ENCODE assay signal across 17 mouse cellular contexts in the genomic region with DNA sequence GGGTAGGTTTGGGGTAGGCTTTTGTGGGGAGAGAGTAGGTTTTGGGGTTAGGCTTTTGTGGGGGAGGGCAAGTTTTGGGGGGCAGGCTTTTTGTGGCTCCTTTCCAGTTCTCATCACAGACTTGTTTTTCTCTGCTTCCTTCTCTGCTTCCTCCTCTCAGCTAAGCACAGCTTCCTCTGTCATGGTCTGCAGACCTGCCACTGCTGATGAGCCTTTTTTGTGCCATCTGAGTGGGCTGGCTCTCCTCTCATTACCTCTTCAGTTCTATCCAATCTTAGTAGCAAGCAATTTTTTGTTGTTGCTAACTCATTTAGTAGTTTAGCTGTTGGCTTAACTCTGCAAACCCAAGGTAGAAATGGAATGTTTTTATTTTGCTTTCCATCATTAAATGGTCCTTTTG. TPM values are rescaled to one million over a fixed set of nuclear protein-coding genes. Genes with fewer than 3 reads are reported as not detected.
A peak's percentile ranks its signal among the peaks of the same experiment; 100 is the strongest.
DNase-seq lines count a peak whose midpoint lies in the region; ATAC-seq and TF ChIP-seq lines count a peak whose summit lies in the region.
"Had no signal": no experiment of that assay in that cellular context is flagged by ENCODE, and none has a peak within 500 bp of the region (broad histone marks: within the 10 kb centered on the region; RNA-seq: fewer than 3 reads in every experiment).

No protein-coding gene starts in this region.

- H3K27ac ChIP-seq in liver, embryonic 13.5 days: peak overlapping the region; percentile 67
- H3K27ac ChIP-seq in liver, embryonic 11.5 days (ENCODE audit: low read depth, low read length): no peak overlapping the region
- peak overlapping the region; percentile 26; the same call in 1 of the 2 replicates for H3K27ac ChIP-seq in ES-E14 (ENCODE audit: insufficient read depth, low read depth, low read length, poor library complexity, severe bottlenecking)
- peak overlapping the region; percentile 56; the same call in 1 of the 2 replicates for H3K27ac ChIP-seq in liver, embryonic 16.5 days (ENCODE audit: low read length)
- no peak overlapping the region for H3K27ac ChIP-seq in midbrain, embryonic 11.5 days (ENCODE audit: low read depth, low read length)
- no peak overlapping the region for H3K27ac ChIP-seq in forebrain, embryonic 14.5 days (ENCODE audit: low read depth, low read length)
- H3K27ac ChIP-seq: forebrain, embryonic 15.5 days; macrophage; stomach, postnatal 0 days had no signal

- 0 out of 2 replicates have a peak overlapping the region, but pooled peaks have one; percentile 3 for H3K4me3 ChIP-seq in liver, embryonic 13.5 days (replicated peaks)
- H3K4me3 ChIP-seq in liver, embryonic 11.5 days (ENCODE audit: low read depth, low read length): no peak overlapping the region
- peak overlapping the region in 1 of 2 experiments; percentile 3; a peak in 1 of 4 replicates for H3K4me3 ChIP-seq in ES-E14 (ENCODE audit: insufficient read depth in 1 of 2, low read depth in 1 of 2, low read length in 2 of 2, poor library complexity in 1 of 2, severe bottlenecking in 1 of 2)
- no peak overlapping the region for H3K4me3 ChIP-seq in liver, embryonic 16.5 days (ENCODE audit: low read depth, low read length)
- H3K4me3 ChIP-seq in midbrain, embryonic 11.5 days (ENCODE audit: low read depth, low read length): no peak overlapping the region
- no peak overlapping the region for H3K4me3 ChIP-seq in forebrain, embryonic 14.5 days (ENCODE audit: low read depth, low read length)
- H3K4me3 ChIP-seq: forebrain, embryonic 15.5 days had no signal

- H3K9me3 ChIP-seq in liver, embryonic 13.5 days (replicated peaks): no peaks in the 10 kb centered on the region
- no peaks in the 10 kb centered on the region for H3K9me3 ChIP-seq in liver, embryonic 11.5 days (ENCODE audit: control insufficient read depth, low read length)
- no peaks in the 10 kb centered on the region for H3K9me3 ChIP-seq in ES-E14 (ENCODE audit: control insufficient read depth, insufficient read depth, low read depth, low read length)
- H3K9me3 ChIP-seq in liver, embryonic 16.5 days (replicated peaks; ENCODE audit: control insufficient read depth, low read length): no peaks in the 10 kb centered on the region
- no peaks in the 10 kb centered on the region for H3K9me3 ChIP-seq in midbrain, embryonic 11.5 days (ENCODE audit: control insufficient read depth, low read length)
- no peaks in the 10 kb centered on the region for H3K9me3 ChIP-seq in forebrain, embryonic 14.5 days (replicated peaks; ENCODE audit: control insufficient read depth, low read length)
- H3K9me3 ChIP-seq: forebrain, embryonic 15.5 days had no signal

- H3K36me3 ChIP-seq in liver, embryonic 13.5 days: no peaks in the 10 kb centered on the region
- no peaks in the 10 kb centered on the region for H3K36me3 ChIP-seq in liver, embryonic 11.5 days (ENCODE audit: control insufficient read depth, insufficient read depth, low read length)
- H3K36me3 ChIP-seq in ES-E14 (ENCODE audit: control insufficient read depth, insufficient read depth, low read length, poor library complexity, severe bottlenecking): no peaks in the 10 kb centered on the region
- no peaks in the 10 kb centered on the region for H3K36me3 ChIP-seq in liver, embryonic 16.5 days (ENCODE audit: control insufficient read depth, insufficient read depth)
- no peaks in the 10 kb centered on the region for H3K36me3 ChIP-seq in midbrain, embryonic 11.5 days (ENCODE audit: control insufficient read depth, insufficient read depth, low read length)
- H3K36me3 ChIP-seq in forebrain, embryonic 14.5 days (ENCODE audit: control insufficient read depth, insufficient read depth, low read length): no peaks in the 10 kb centered on the region
- H3K36me3 ChIP-seq: forebrain, embryonic 15.5 days had no signal

- peaks cover 52% of the 10 kb centered on the region for H3K4me1 ChIP-seq in liver, embryonic 13.5 days (replicated peaks)
- H3K4me1 ChIP-seq in liver, embryonic 11.5 days (replicated peaks; ENCODE audit: control insufficient read depth, insufficient read depth, low read length): peaks cover 22% of the 10 kb centered on the region
- peaks cover 6 to 7% of the 10 kb centered on the region in 2 experiments for H3K4me1 ChIP-seq in ES-E14 (ENCODE audit: control insufficient read depth in 2 of 2, insufficient read depth in 2 of 2, low read length in 2 of 2, poor library complexity in 1 of 2)
- peaks cover 36% of the 10 kb centered on the region for H3K4me1 ChIP-seq in liver, embryonic 16.5 days (ENCODE audit: control insufficient read depth, low read depth, low read length)
- H3K4me1 ChIP-seq in midbrain, embryonic 11.5 days (ENCODE audit: control insufficient read depth, insufficient read depth, low read length): peaks cover 15% of the 10 kb centered on the region
- H3K4me1 ChIP-seq in forebrain, embryonic 14.5 days (ENCODE audit: control insufficient read depth, insufficient read depth, low read length): peaks cover 14% of the 10 kb centered on the region

- peak overlapping the region; percentile 77 for H3K4me2 ChIP-seq in liver, embryonic 13.5 days
- H3K4me2 ChIP-seq in liver, embryonic 11.5 days: no peak overlapping the region; the same call in 1 of the 2 replicates
- H3K4me2 ChIP-seq in liver, embryonic 16.5 days (ENCODE audit: low read depth, low read length): peak overlapping the region; percentile 33
- no peak overlapping the region for H3K4me2 ChIP-seq in midbrain, embryonic 11.5 days
- no peak overlapping the region for H3K4me2 ChIP-seq in forebrain, embryonic 14.5 days (ENCODE audit: low read length)
- H3K4me2 ChIP-seq: forebrain, embryonic 15.5 days had no signal

- no peaks in the 10 kb centered on the region for H3K27me3 ChIP-seq in liver, embryonic 13.5 days
- H3K27me3 ChIP-seq in liver, embryonic 11.5 days (replicated peaks; ENCODE audit: control insufficient read depth, insufficient read depth, low read length): no peaks in the 10 kb centered on the region
- H3K27me3 ChIP-seq in liver, embryonic 16.5 days (ENCODE audit: control insufficient read depth, insufficient read depth, low read depth, low read length): no peaks in the 10 kb centered on the region
- no peaks in the 10 kb centered on the region for H3K27me3 ChIP-seq in midbrain, embryonic 11.5 days (ENCODE audit: control insufficient read depth, insufficient read depth, low read length)
- no peaks in the 10 kb centered on the region for H3K27me3 ChIP-seq in forebrain, embryonic 14.5 days (replicated peaks; ENCODE audit: control insufficient read depth, insufficient read depth, low read length)
- H3K27me3 ChIP-seq: CH12.LX; forebrain, embryonic 15.5 days; Patski had no signal

- in situ Hi-C loops in ES-E14 (cut with MboI; ENCODE audit: low sequenced_read_pairs in 2 of 2, unreplicated experiment in 2 of 2): no loop called here

- no peak for ATAC-seq in liver, embryonic 13.5 days (ENCODE audit: low read depth)
- ATAC-seq in liver, embryonic 11.5 days (replicated peaks; ENCODE audit: low FRiP score): no peak
- ATAC-seq in liver, embryonic 16.5 days (ENCODE audit: low read depth): no peak
- no peak for ATAC-seq in midbrain, embryonic 11.5 days (ENCODE audit: low FRiP score)
- ATAC-seq in forebrain, embryonic 14.5 days: no peak
- ATAC-seq: forebrain, embryonic 15.5 days; midbrain, embryonic 16.5 days; Patski had no signal

- no peak for DNase-seq in liver, embryonic 13.5 days
- no peak for DNase-seq in liver, embryonic 11.5 days (ENCODE audit: low spot score)
- no peak for DNase-seq in ES-E14 (ENCODE audit: low read depth, low spot score)
- peak; percentile 21 to 23 for DNase-seq in thymus, postnatal 10 days (ENCODE audit: low spot score in 2 of 2)
- no peak for DNase-seq in midbrain, embryonic 11.5 days (ENCODE audit: low spot score, missing footprints)
- DNase-seq in forebrain, embryonic 14.5 days (ENCODE audit: low spot score): no peak
- DNase-seq in cerebellum, adult 9-11 months: no peak
- DNase-seq: cerebellum, adult 18-20 months; lung, adult 2 months; right cerebral cortex, postnatal 4 days had no signal

- H3K9ac ChIP-seq in liver, embryonic 13.5 days: peak overlapping the region; percentile 45
- H3K9ac ChIP-seq in liver, embryonic 11.5 days (ENCODE audit: low read depth, low read length): no peak overlapping the region
- no peak overlapping the region for H3K9ac ChIP-seq in ES-E14 (ENCODE audit: insufficient read depth, low read depth, low read length, poor library complexity, severe bottlenecking)
- H3K9ac ChIP-seq in liver, embryonic 16.5 days (ENCODE audit: low read depth, low read length): peak overlapping the region; percentile 26
- no peak overlapping the region for H3K9ac ChIP-seq in midbrain, embryonic 11.5 days (ENCODE audit: low read length)
- H3K9ac ChIP-seq in forebrain, embryonic 14.5 days (ENCODE audit: low read length): no peak overlapping the region
- H3K9ac ChIP-seq: forebrain, embryonic 15.5 days had no signal

TF ChIP-seq in ES-E14, 5 proteins besides CTCF, POLR2A, EP300 and RAD21:
- TF ChIP-seq HCFC1 (IDR thresholded peaks at IDR 0.05; ENCODE audit: borderline replicate concordance, insufficient read depth, low read length): no peak
- TF ChIP-seq ZC3H11A (IDR thresholded peaks at IDR 0.05; ENCODE audit: borderline replicate concordance, low read depth, low read length): no peak
- TF ChIP-seq CHD2 (IDR thresholded peaks at IDR 0.05; ENCODE audit: low read depth, low read length): no peak
- no peak for TF ChIP-seq ZNF384 (IDR thresholded peaks at IDR 0.05; ENCODE audit: low read depth, low read length)
- no peak for TF ChIP-seq MAFK (IDR thresholded peaks at IDR 0.05; ENCODE audit: insufficient read depth, low read depth, low read length)

RNA-seq across cellular contexts. Expression of a gene that starts 1.7 kb away (rescaled TPM):
- polyA plus RNA-seq in liver, embryonic 13.5 days (2015; fragmentation: Nextera tagmentation; extraction: Ambion mirVana): 5.8 and 6.5 TPM in 2 replicates
- 12.6 and 15.1 TPM in 2 replicates for polyA plus RNA-seq in liver, embryonic 11.5 days (2014; fragmentation: Nextera tagmentation; extraction: Ambion mirVana)
- 30.5 TPM in 2 replicates for total RNA-seq in ES-E14 (2012; rRNA removed)
- polyA plus RNA-seq in liver, embryonic 16.5 days (2015; fragmentation: Nextera tagmentation; extraction: Ambion mirVana): 3.5 and 3.8 TPM in 2 replicates
- 9.9 and 10.0 TPM in 2 replicates for polyA plus RNA-seq in midbrain, embryonic 11.5 days (2014; fragmentation: Nextera tagmentation; extraction: Ambion mirVana)
- polyA plus RNA-seq in forebrain, embryonic 14.5 days (2014; fragmentation: Nextera tagmentation; extraction: Ambion mirVana): 7.2 and 9.1 TPM in 2 replicates

Comparison
In these comparisons a context has a peak if more than half of its experiments do, and no peak if none do; other contexts are left out.
1. H3K27ac ChIP-seq: peak in liver, embryonic 13.5 days (single experiment), ES-E14 (single experiment) and liver, embryonic 16.5 days (single experiment); none in liver, embryonic 11.5 days (single experiment), midbrain, embryonic 11.5 days (single experiment) and forebrain, embryonic 14.5 days (single experiment).
2. H3K4me2 ChIP-seq: peak in liver, embryonic 13.5 days (single experiment) and liver, embryonic 16.5 days (single experiment); none in liver, embryonic 11.5 days (single experiment), midbrain, embryonic 11.5 days (single experiment) and forebrain, embryonic 14.5 days (single experiment).
3. H3K9ac ChIP-seq: peak in liver, embryonic 13.5 days (single experiment) and liver, embryonic 16.5 days (single experiment); none in liver, embryonic 11.5 days (single experiment), ES-E14 (single experiment), midbrain, embryonic 11.5 days (single experiment) and forebrain, embryonic 14.5 days (single experiment).
4. DNase-seq: peak in thymus, postnatal 10 days (2 of 2); none in liver, embryonic 13.5 days (single experiment), liver, embryonic 11.5 days (single experiment), ES-E14 (single experiment), midbrain, embryonic 11.5 days (single experiment), forebrain, embryonic 14.5 days (single experiment) and cerebellum, adult 9-11 months (single experiment).